Mouse (Mus musculus): ENCODE data around the gene Myg1.
"Not testable (repeated sequence)": the region's sequence is repeated elsewhere in the genome, so short reads cannot be mapped to it uniquely, and the experiment has no call there.

Myg1 gene

GRCm38 (mm10) chr15:102335925-102336324 is 4.4 kb downstream of the Myg1 start:
- H3K9me3 ChIP-seq (ENCODE audit: low read length); H3K27me3 ChIP-seq (ENCODE audit: insufficient read depth, low read length); H3K4me3 ChIP-seq (replicated peaks; ENCODE audit: low read length): not testable (repeated sequence)
- Histone ChIP-seq H3K4me1 (replicated peaks; ENCODE audit: low read depth, low read length) (peaks cover 45% of the 10 kb centered on the region), H3K36me3 (ENCODE audit: insufficient read depth, low read length) (peaks cover 86% of the 10 kb centered on the region)
- 0 out of 2 replicates have a peak, but pooled peaks have one; percentile 8 for TF ChIP-seq CTCF (conservative IDR thresholded peaks at IDR 0.05; ENCODE audit: low read length)

GRCm38 (mm10) chr15:102336946-102337345 is 5.4 kb downstream of the Myg1 start:
- Histone ChIP-seq H3K4me3 (replicated peaks; ENCODE audit: low read length) (no peak overlapping the region), H3K36me3 (ENCODE audit: insufficient read depth, low read length) (peaks cover 88% of the 10 kb centered on the region), H3K4me1 (replicated peaks; ENCODE audit: low read depth, low read length) (peaks cover 39% of the 10 kb centered on the region), H3K9me3 (ENCODE audit: low read length) (no peaks in the 10 kb centered on the region), H3K27me3 (ENCODE audit: insufficient read depth, low read length) (no peaks in the 10 kb centered on the region)
- TF ChIP-seq POU5F1 (IDR thresholded peaks at IDR 0.05; ENCODE audit: borderline replicate concordance, low read length) (no peak), CTCF (conservative IDR thresholded peaks at IDR 0.05; ENCODE audit: low read length) (no peak), NANOG (IDR thresholded peaks at IDR 0.05; ENCODE audit: borderline replicate concordance, low read length) (no peak)

- TF ChIP-seq POU5F1 (IDR thresholded peaks at IDR 0.05; ENCODE audit: borderline replicate concordance, low read length) (no peak), CTCF (conservative IDR thresholded peaks at IDR 0.05; ENCODE audit: low read length) (no peak)
Observed at GRCm38 (mm10) chr15:102339612-102340011, 8.1 kb downstream of the Myg1 start.

GRCm38 (mm10) chr15:102341580-102341979 is 10.1 kb downstream of the Myg1 start:
- no peaks in the 10 kb centered on the region for H3K27me3 ChIP-seq (ENCODE audit: insufficient read depth, low read length)
- no peak overlapping the region for H3K4me3 ChIP-seq (replicated peaks; ENCODE audit: low read length)
- TF ChIP-seq CTCF (conservative IDR thresholded peaks at IDR 0.05; ENCODE audit: low read length): peak; percentile 66
- TF ChIP-seq POU5F1 (IDR thresholded peaks at IDR 0.05; ENCODE audit: borderline replicate concordance, low read length): no peak
- TF ChIP-seq NANOG (IDR thresholded peaks at IDR 0.05; ENCODE audit: borderline replicate concordance, low read length): no peak
- H3K36me3 ChIP-seq (ENCODE audit: insufficient read depth, low read length): peaks cover 92% of the 10 kb centered on the region
- H3K4me1 ChIP-seq (replicated peaks; ENCODE audit: low read depth, low read length): peaks cover 38% of the 10 kb centered on the region
- H3K9me3 ChIP-seq (ENCODE audit: low read length): no peaks in the 10 kb centered on the region

More at GRCm38 (mm10) chr15:102339612-102340011, 8.1 kb downstream of the Myg1 start:
- Histone ChIP-seq H3K27me3 (ENCODE audit: insufficient read depth, low read length) (no peaks in the 10 kb centered on the region), H3K4me1 (replicated peaks; ENCODE audit: low read depth, low read length) (peaks cover 21% of the 10 kb centered on the region), H3K9me3 (ENCODE audit: low read length) (no peaks in the 10 kb centered on the region), H3K36me3 (ENCODE audit: insufficient read depth, low read length) (peaks cover 90% of the 10 kb centered on the region), H3K4me3 (replicated peaks; ENCODE audit: low read length) (no peak overlapping the region)

GRCm38 (mm10) chr15:102344490-102344889 is 13.0 kb downstream of the Myg1 start:
- no peaks in the 10 kb centered on the region for H3K9me3 ChIP-seq (ENCODE audit: low read length)
- H3K27me3 ChIP-seq (ENCODE audit: insufficient read depth, low read length): no peaks in the 10 kb centered on the region
- peaks cover 48% of the 10 kb centered on the region for H3K4me1 ChIP-seq (replicated peaks; ENCODE audit: low read depth, low read length)
- TF ChIP-seq NANOG (IDR thresholded peaks at IDR 0.05; ENCODE audit: borderline replicate concordance, low read length) (no peak), CTCF (conservative IDR thresholded peaks at IDR 0.05; ENCODE audit: low read length) (no peak), POU5F1 (IDR thresholded peaks at IDR 0.05; ENCODE audit: borderline replicate concordance, low read length) (no peak)
- peaks cover 84% of the 10 kb centered on the region for H3K36me3 ChIP-seq (ENCODE audit: insufficient read depth, low read length)
- H3K4me3 ChIP-seq (replicated peaks; ENCODE audit: low read length): no peak overlapping the region

- H3K36me3 ChIP-seq (ENCODE audit: insufficient read depth, low read length): peaks cover 71% of the 10 kb centered on the region
- H3K27me3 ChIP-seq (ENCODE audit: insufficient read depth, low read length): no peaks in the 10 kb centered on the region
- TF ChIP-seq POU5F1 (IDR thresholded peaks at IDR 0.05; ENCODE audit: borderline replicate concordance, low read length) (no peak), CTCF (conservative IDR thresholded peaks at IDR 0.05; ENCODE audit: low read length) (no peak), NANOG (IDR thresholded peaks at IDR 0.05; ENCODE audit: borderline replicate concordance, low read length) (no peak)
- H3K4me3 ChIP-seq (replicated peaks; ENCODE audit: low read length): no peak overlapping the region
- peaks cover 50% of the 10 kb centered on the region for H3K4me1 ChIP-seq (replicated peaks; ENCODE audit: low read depth, low read length)
- no peaks in the 10 kb centered on the region for H3K9me3 ChIP-seq (ENCODE audit: low read length)
Observed at GRCm38 (mm10) chr15:102346444-102346843, 14.9 kb downstream of the Myg1 start.

- TF ChIP-seq CTCF (conservative IDR thresholded peaks at IDR 0.05; ENCODE audit: low read length) (peak; percentile 59), POU5F1 (IDR thresholded peaks at IDR 0.05; ENCODE audit: borderline replicate concordance, low read length) (no peak), NANOG (IDR thresholded peaks at IDR 0.05; ENCODE audit: borderline replicate concordance, low read length) (no peak)
- Histone ChIP-seq H3K27me3 (ENCODE audit: insufficient read depth, low read length) (peaks cover 12% of the 10 kb centered on the region), H3K4me1 (replicated peaks; ENCODE audit: low read depth, low read length) (peaks cover 46% of the 10 kb centered on the region), H3K9me3 (ENCODE audit: low read length) (no peaks in the 10 kb centered on the region), H3K36me3 (ENCODE audit: insufficient read depth, low read length) (peaks cover 33% of the 10 kb centered on the region), H3K4me3 (replicated peaks; ENCODE audit: low read length) (peak within 1 kb of the TSS; percentile 98)
Observed at GRCm38 (mm10) chr15:102350138-102350941, 18.8 kb downstream of the Myg1 start, which contains the start of gene Aaas. TSS of gene Aaas (minus strand) at chr15:102350771.

- H3K9me3 ChIP-seq (ENCODE audit: low read length): no peaks in the 10 kb centered on the region
- H3K4me1 ChIP-seq (replicated peaks; ENCODE audit: low read depth, low read length): peaks cover 40% of the 10 kb centered on the region
- TF ChIP-seq NANOG (IDR thresholded peaks at IDR 0.05; ENCODE audit: borderline replicate concordance, low read length) (no peak), POU5F1 (IDR thresholded peaks at IDR 0.05; ENCODE audit: borderline replicate concordance, low read length) (no peak), CTCF (conservative IDR thresholded peaks at IDR 0.05; ENCODE audit: low read length) (no peak)
- H3K27me3 ChIP-seq (ENCODE audit: insufficient read depth, low read length): peaks cover 17% of the 10 kb centered on the region
- H3K4me3 ChIP-seq (replicated peaks; ENCODE audit: low read length): peak overlapping the region; percentile 98
- peaks cover 27% of the 10 kb centered on the region for H3K36me3 ChIP-seq (ENCODE audit: insufficient read depth, low read length)
Observed at GRCm38 (mm10) chr15:102350942-102351291, 19.4 kb downstream of the Myg1 start.

GRCm38 (mm10) chr15:102352177-102352576 is 20.7 kb downstream of the Myg1 start:
- H3K4me3 ChIP-seq (replicated peaks; ENCODE audit: low read length): no peak overlapping the region
- H3K27me3 ChIP-seq (ENCODE audit: insufficient read depth, low read length): peaks cover 30% of the 10 kb centered on the region
- H3K4me1 ChIP-seq (replicated peaks; ENCODE audit: low read depth, low read length): peaks cover 40% of the 10 kb centered on the region
- peaks cover 15% of the 10 kb centered on the region for H3K36me3 ChIP-seq (ENCODE audit: insufficient read depth, low read length)
- peak; percentile 17; the same call in 1 of the 2 replicates for TF ChIP-seq CTCF (conservative IDR thresholded peaks at IDR 0.05; ENCODE audit: low read length)
- no peak for TF ChIP-seq NANOG (IDR thresholded peaks at IDR 0.05; ENCODE audit: borderline replicate concordance, low read length)
- H3K9me3 ChIP-seq (ENCODE audit: low read length): no peaks in the 10 kb centered on the region
